Mouse (Mus musculus): ENCODE measurements at regions not wholly inside any gene's neighbourhood (a gene's known extent, or its start where the extent isn't known, plus 50 kb on each side); places are given as distances from the start of the nearest gene placed in this dataset.
"Not testable (repeated sequence)": the region's sequence is repeated elsewhere in the genome, so short reads cannot be mapped to it uniquely, and the experiment has no call there.

GRCm38 (mm10) chr12:18606126-18606525 lies 91.8 kb downstream of the 5730507C01Rik start:
- peak; percentile 1 for DNase-seq (ENCODE audit: low spot score)

- peak; percentile 59 for DNase-seq (ENCODE audit: low spot score)
These were observed 95.5 kb downstream of the 5730507C01Rik start for GRCm38 (mm10) chr12:18609835-18610234.

- not testable (repeated sequence) for DNase-seq (ENCODE audit: low spot score)
These were observed 96.3 kb downstream of the 5730507C01Rik start for GRCm38 (mm10) chr12:18610581-18610980.
